Mouse (Mus musculus) heart, adult 2 months (tissue): ENCODE results near the gene Rnf5.

ENCODE experiments used
- CTCF ChIP-seq: fragments of 200-600 bp; IDR thresholded peaks from 2 replicates; pipeline ENCODE4 v1.8.1; 2022; ENCODE audit warnings: antibody characterized with exemption, mild to moderate bottlenecking, moderate library complexity
- EP300 ChIP-seq: fragments of 200-500 bp; IDR thresholded peaks from 2 replicates; pipeline ENCODE4 v1.6.1; 2011; ENCODE audit warnings: low read depth, low read length, control low read depth; ENCODE audit not compliant: insufficient read depth
- POLR2A ChIP-seq: fragments of 200-500 bp; IDR thresholded peaks from 2 replicates; pipeline ENCODE4 v1.6.1; 2011; ENCODE audit warnings: mild to moderate bottlenecking, low read depth, low read length, control low read depth; ENCODE audit not compliant: insufficient read depth

DNA sequence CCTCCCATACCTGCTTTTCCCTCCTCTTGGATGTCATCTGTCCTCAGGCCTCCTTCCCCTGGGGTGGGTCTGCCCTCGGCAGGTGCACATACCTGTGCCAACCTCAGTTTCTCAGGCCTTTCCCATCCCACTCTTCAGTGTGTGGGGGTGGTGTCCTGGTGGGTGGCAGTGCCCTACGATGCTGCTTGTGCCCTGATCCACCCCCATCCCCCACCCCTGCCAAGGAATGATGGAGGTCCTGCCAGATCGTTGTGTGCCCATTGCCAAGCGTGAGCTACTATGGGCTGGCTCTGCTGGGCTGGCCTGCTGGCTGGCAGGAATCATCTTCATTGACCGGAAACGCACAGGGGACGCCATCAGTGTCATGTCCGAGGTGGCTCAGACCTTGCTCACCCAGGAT lies 7.6 kb upstream of the Rnf5 start:
- TF ChIP-seq CTCF, result no peak
- no peak for TF ChIP-seq POLR2A
- TF ChIP-seq EP300, result no peak
